Mouse (Mus musculus): ENCODE measurements at regions not wholly inside any gene's neighbourhood (a gene's known extent, or its start where the extent isn't known, plus 50 kb on each side); places are given as distances from the start of the nearest gene placed in this dataset.

- no peak for TF ChIP-seq E2F4 (IDR thresholded peaks at IDR 0.05; ENCODE audit: insufficient read depth)
- no peaks in the 10 kb centered on the region for H3K27me3 ChIP-seq (ENCODE audit: control insufficient read depth, insufficient read depth, insufficient read length)
- no peaks in the 10 kb centered on the region for H3K36me3 ChIP-seq (ENCODE audit: control insufficient read depth, insufficient read depth)
- H3K4me2 ChIP-seq (ENCODE audit: low read depth) = no peak overlapping the region
- H3K4me3 ChIP-seq = no peak overlapping the region
- no peaks in the 10 kb centered on the region for H3K79me2 ChIP-seq (ENCODE audit: control insufficient read depth, insufficient read depth)
- no peak overlapping the region for H3ac ChIP-seq (ENCODE audit: control insufficient read depth, insufficient read length)
Measured at GRCm38 (mm10) chr11:63282541-63282940, 153.8 kb downstream of the Pmp22 start.

- TF ChIP-seq TCF12 (IDR thresholded peaks at IDR 0.05; ENCODE audit: insufficient read depth, poor library complexity, severe bottlenecking) = no peak
- no peak for TF ChIP-seq E2F4 (IDR thresholded peaks at IDR 0.05; ENCODE audit: insufficient read depth)
- TF ChIP-seq SRF (IDR thresholded peaks at IDR 0.05; ENCODE audit: control insufficient read depth, insufficient read length, low read depth) = no peak
- no peak for TF ChIP-seq REST (IDR thresholded peaks at IDR 0.05; ENCODE audit: insufficient read depth, insufficient read length)
- no peak for TF ChIP-seq CEBPB (IDR thresholded peaks at IDR 0.05; ENCODE audit: insufficient read depth, poor library complexity, severe bottlenecking)
- no peak for TF ChIP-seq POLR2A (IDR thresholded peaks at IDR 0.05; ENCODE audit: insufficient read length, low read depth)
- no peak for TF ChIP-seq MYOG (IDR thresholded peaks at IDR 0.05; ENCODE audit: control insufficient read depth in 1 of 3, insufficient read depth in 1 of 3, insufficient read length in 2 of 3, low read depth in 2 of 3)
- no peak for TF ChIP-seq USF1 (IDR thresholded peaks at IDR 0.05; ENCODE audit: low read depth)
- no peak for TF ChIP-seq MAX (IDR thresholded peaks at IDR 0.05; ENCODE audit: low read depth)
- TF ChIP-seq TCF3 (IDR thresholded peaks at IDR 0.05; ENCODE audit: insufficient read length, low read depth) = no peak
- no peak for TF ChIP-seq POLR2AphosphoS2 (IDR thresholded peaks at IDR 0.05; ENCODE audit: insufficient read length, low read depth)
- no peak for TF ChIP-seq MYOD1 (IDR thresholded peaks at IDR 0.05; ENCODE audit: control insufficient read depth in 1 of 3, insufficient read length in 2 of 3, low read depth in 2 of 3)
Measured at GRCm38 (mm10) chr11:63286026-63286425, 157.2 kb downstream of the Pmp22 start.

GRCm38 (mm10) chr11:63287766-63288165 lies 159.0 kb downstream of the Pmp22 start:
- no peaks in the 10 kb centered on the region for H3K36me3 ChIP-seq (ENCODE audit: control insufficient read depth, insufficient read depth)
- H3K27me3 ChIP-seq (ENCODE audit: control insufficient read depth, insufficient read depth, insufficient read length) = no peaks in the 10 kb centered on the region
- H3ac ChIP-seq (ENCODE audit: control insufficient read depth, insufficient read length) = no peak overlapping the region
- no peak overlapping the region for H3K4me3 ChIP-seq
- H3K79me2 ChIP-seq (ENCODE audit: control insufficient read depth, insufficient read depth) = no peaks in the 10 kb centered on the region
- TF ChIP-seq CEBPB (IDR thresholded peaks at IDR 0.05; ENCODE audit: insufficient read depth, poor library complexity, severe bottlenecking) (no peak), MYOD1 (IDR thresholded peaks at IDR 0.05; ENCODE audit: control insufficient read depth in 1 of 3, insufficient read length in 2 of 3, low read depth in 2 of 3) (no peak), MAX (IDR thresholded peaks at IDR 0.05; ENCODE audit: low read depth) (no peak), POLR2AphosphoS2 (IDR thresholded peaks at IDR 0.05; ENCODE audit: insufficient read length, low read depth) (no peak), TCF3 (IDR thresholded peaks at IDR 0.05; ENCODE audit: insufficient read length, low read depth) (no peak), SRF (IDR thresholded peaks at IDR 0.05; ENCODE audit: control insufficient read depth, insufficient read length, low read depth) (no peak), POLR2A (IDR thresholded peaks at IDR 0.05; ENCODE audit: insufficient read length, low read depth) (no peak), E2F4 (IDR thresholded peaks at IDR 0.05; ENCODE audit: insufficient read depth) (no peak)
- no peak overlapping the region for H3K4me2 ChIP-seq (ENCODE audit: low read depth)

More at GRCm38 (mm10) chr11:63286026-63286425, 157.2 kb downstream of the Pmp22 start:
- Histone ChIP-seq H3K4me2 (ENCODE audit: low read depth) (no peak overlapping the region), H3K4me3 (no peak overlapping the region), H3K27me3 (ENCODE audit: control insufficient read depth, insufficient read depth, insufficient read length) (no peaks in the 10 kb centered on the region), H3K79me2 (ENCODE audit: control insufficient read depth, insufficient read depth) (no peaks in the 10 kb centered on the region), H3ac (ENCODE audit: control insufficient read depth, insufficient read length) (no peak overlapping the region), H3K36me3 (ENCODE audit: control insufficient read depth, insufficient read depth) (no peaks in the 10 kb centered on the region)

- no peaks in the 10 kb centered on the region for H3K36me3 ChIP-seq (ENCODE audit: control insufficient read depth, insufficient read depth)
- H3K79me2 ChIP-seq (ENCODE audit: control insufficient read depth, insufficient read depth) = no peaks in the 10 kb centered on the region
- H3K4me3 ChIP-seq = no peak overlapping the region
- H3K27me3 ChIP-seq (ENCODE audit: control insufficient read depth, insufficient read depth, insufficient read length) = peaks cover 3% of the 10 kb centered on the region
- TF ChIP-seq CEBPB (IDR thresholded peaks at IDR 0.05; ENCODE audit: insufficient read depth, poor library complexity, severe bottlenecking) = no peak
- no peak overlapping the region for H3K4me2 ChIP-seq (ENCODE audit: low read depth)
- H3ac ChIP-seq (ENCODE audit: control insufficient read depth, insufficient read length) = no peak overlapping the region
Measured at GRCm38 (mm10) chr11:63290618-63291017, 161.8 kb downstream of the Pmp22 start.

GRCm38 (mm10) chr11:63293485-63293884 lies 164.7 kb downstream of the Pmp22 start:
- peaks cover 3% of the 10 kb centered on the region for H3K27me3 ChIP-seq (ENCODE audit: control insufficient read depth, insufficient read depth, insufficient read length)
- H3K4me3 ChIP-seq = no peak overlapping the region
- TF ChIP-seq TCF12 (IDR thresholded peaks at IDR 0.05; ENCODE audit: insufficient read depth, poor library complexity, severe bottlenecking) (no peak), MYOD1 (IDR thresholded peaks at IDR 0.05; ENCODE audit: control insufficient read depth in 1 of 3, insufficient read length in 2 of 3, low read depth in 2 of 3) (no peak)
- no peaks in the 10 kb centered on the region for H3K36me3 ChIP-seq (ENCODE audit: control insufficient read depth, insufficient read depth)
- H3ac ChIP-seq (ENCODE audit: control insufficient read depth, insufficient read length) = no peak overlapping the region
- H3K79me2 ChIP-seq (ENCODE audit: control insufficient read depth, insufficient read depth) = no peaks in the 10 kb centered on the region
- no peak overlapping the region for H3K4me2 ChIP-seq (ENCODE audit: low read depth)

GRCm38 (mm10) chr11:63294476-63294875 lies 165.7 kb downstream of the Pmp22 start:
- H3K27me3 ChIP-seq (ENCODE audit: control insufficient read depth, insufficient read depth, insufficient read length) = peaks cover 3% of the 10 kb centered on the region
- TF ChIP-seq SRF (IDR thresholded peaks at IDR 0.05; ENCODE audit: control insufficient read depth, insufficient read length, low read depth) (no peak), E2F4 (IDR thresholded peaks at IDR 0.05; ENCODE audit: insufficient read depth) (no peak), POLR2AphosphoS2 (IDR thresholded peaks at IDR 0.05; ENCODE audit: insufficient read length, low read depth) (no peak), USF1 (IDR thresholded peaks at IDR 0.05; ENCODE audit: low read depth) (no peak), TCF12 (IDR thresholded peaks at IDR 0.05; ENCODE audit: insufficient read depth, poor library complexity, severe bottlenecking) (no peak), MYOG (IDR thresholded peaks at IDR 0.05; ENCODE audit: control insufficient read depth in 1 of 3, insufficient read depth in 1 of 3, insufficient read length in 2 of 3, low read depth in 2 of 3) (no peak), MYOD1 (IDR thresholded peaks at IDR 0.05; ENCODE audit: control insufficient read depth in 1 of 3, insufficient read length in 2 of 3, low read depth in 2 of 3) (no peak), CEBPB (IDR thresholded peaks at IDR 0.05; ENCODE audit: insufficient read depth, poor library complexity, severe bottlenecking) (no peak), TCF3 (IDR thresholded peaks at IDR 0.05; ENCODE audit: insufficient read length, low read depth) (no peak), POLR2A (IDR thresholded peaks at IDR 0.05; ENCODE audit: insufficient read length, low read depth) (no peak), REST (IDR thresholded peaks at IDR 0.05; ENCODE audit: insufficient read depth, insufficient read length) (no peak), MAX (IDR thresholded peaks at IDR 0.05; ENCODE audit: low read depth) (no peak)
- H3K4me2 ChIP-seq (ENCODE audit: low read depth) = no peak overlapping the region
- no peak overlapping the region for H3K4me3 ChIP-seq
- H3ac ChIP-seq (ENCODE audit: control insufficient read depth, insufficient read length) = no peak overlapping the region
- no peaks in the 10 kb centered on the region for H3K79me2 ChIP-seq (ENCODE audit: control insufficient read depth, insufficient read depth)
- H3K36me3 ChIP-seq (ENCODE audit: control insufficient read depth, insufficient read depth) = no peaks in the 10 kb centered on the region

Data from myocyte (in vitro differentiated cells).